Mouse (Mus musculus) embryonic facial prominence, embryonic 10.5 days (tissue): ENCODE data around the gene Ctnnd2. TPM values are rescaled to one million over a fixed set of nuclear protein-coding genes. Genes with fewer than 3 reads are reported as not detected.

Experiments
- DNase-seq: peaks from one replicate; pipeline ENCODE4 v3.0.0-alpha.2; 2017; ENCODE audit warnings: low spot score
- H3K27ac ChIP-seq: fragments of 300-500 bp; sonication (generic); replicated peaks from 2 replicates; pipeline ENCODE4 v1.5.1; 2016; ENCODE audit warnings: mild to moderate bottlenecking
- H3K27me3 ChIP-seq: fragments of 300-500 bp; sonication (generic); replicated peaks from 2 replicates; pipeline ENCODE4 v1.6.1; 2016; ENCODE audit warnings: low read depth, mild to moderate bottlenecking; ENCODE audit not compliant: poor library complexity, severe bottlenecking
- H3K36me3 ChIP-seq: fragments of 300-500 bp; sonication (generic); replicated peaks from 2 replicates; pipeline ENCODE4 v1.6.1; 2016; ENCODE audit warnings: mild to moderate bottlenecking, moderate library complexity
- H3K4me1 ChIP-seq: fragments of 300-500 bp; sonication (generic); 2 replicates; pipeline ENCODE4 v1.6.1; 2016
- H3K4me3 ChIP-seq: fragments of 300-500 bp; sonication (generic); 2 replicates; pipeline ENCODE4 v1.5.1; 2016; ENCODE audit warnings: mild to moderate bottlenecking, moderate library complexity
- H3K9me3 ChIP-seq: fragments of 300-500 bp; sonication (generic); 2 replicates; pipeline ENCODE4 v1.6.1; 2016; ENCODE audit warnings: mild to moderate bottlenecking
- WGBS: fragments of 180-500 bp; shearing (Covaris S2); methylation state at CpG from one replicate; pipeline ENCODE4 v1.1.7; 2016; 5-methylcytosine and 5-hydroxymethylcytosine counted together
- polyA plus RNA-seq: library from polyadenylated mRNA; unstranded; fragments of >200 nt; fragmentation: Nextera tagmentation; extraction: Ambion mirVana; gene quantifications from 2 replicates; pipeline ENCODE4 v1.2.1, GENCODE M21; 2016

Gene Ctnnd2
- polyA plus RNA-seq, 1 experiment from 2014 or later: 13.3 TPM

DNA sequence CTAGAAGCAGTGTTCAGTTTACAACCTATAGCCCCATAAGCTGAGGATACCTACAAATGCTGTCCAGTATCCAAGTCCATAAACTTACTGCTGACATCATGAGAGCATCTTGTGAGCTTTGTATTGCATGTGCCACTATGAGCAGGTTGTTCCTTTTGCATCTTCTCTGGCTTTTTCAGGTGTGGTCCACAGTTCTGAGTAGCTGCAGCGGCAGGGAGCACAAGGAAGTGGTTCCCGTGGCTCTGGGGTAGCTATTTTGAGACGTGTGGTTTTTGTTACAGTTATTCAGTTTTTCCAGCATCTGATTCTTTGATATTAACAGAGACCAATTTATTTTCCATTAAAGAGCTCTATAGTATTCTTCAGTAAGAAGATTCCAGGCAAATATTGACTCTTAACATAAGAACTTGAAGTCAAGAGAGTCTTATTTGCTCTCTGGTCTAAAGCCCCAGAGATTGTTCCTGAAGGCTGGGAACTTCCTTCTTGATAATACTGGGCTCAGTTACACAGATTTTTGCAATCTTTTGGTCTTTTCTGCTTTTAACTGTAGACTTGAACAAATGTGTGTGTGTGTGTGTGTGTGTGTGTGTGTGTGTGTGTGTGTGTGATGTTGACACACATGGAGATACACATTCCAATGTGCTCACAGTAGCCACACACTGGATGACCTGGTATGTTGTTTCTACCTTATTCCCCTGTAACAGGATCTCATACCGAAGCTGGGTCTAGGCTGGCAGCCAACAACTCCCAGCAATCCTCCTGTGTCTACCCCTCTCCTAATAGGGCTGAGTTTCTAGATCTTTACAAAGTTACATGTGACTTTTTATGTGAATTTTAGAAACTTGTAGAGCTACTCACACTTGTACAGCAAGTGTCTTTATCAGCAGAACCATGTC lies 514.1 kb downstream of the Ctnnd2 start:
- Histone ChIP-seq H3K36me3 (no peaks in the 10 kb centered on the region), H3K4me1 (no peaks in the 10 kb centered on the region), H3K27ac (no peak overlapping the region), H3K27me3 (no peaks in the 10 kb centered on the region), H3K4me3 (no peak overlapping the region), H3K9me3 (no peaks in the 10 kb centered on the region)
- DNase-seq: no peak
- 78% methylated on average over 4 of the region's 4 CpGs for WGBS

DNA sequence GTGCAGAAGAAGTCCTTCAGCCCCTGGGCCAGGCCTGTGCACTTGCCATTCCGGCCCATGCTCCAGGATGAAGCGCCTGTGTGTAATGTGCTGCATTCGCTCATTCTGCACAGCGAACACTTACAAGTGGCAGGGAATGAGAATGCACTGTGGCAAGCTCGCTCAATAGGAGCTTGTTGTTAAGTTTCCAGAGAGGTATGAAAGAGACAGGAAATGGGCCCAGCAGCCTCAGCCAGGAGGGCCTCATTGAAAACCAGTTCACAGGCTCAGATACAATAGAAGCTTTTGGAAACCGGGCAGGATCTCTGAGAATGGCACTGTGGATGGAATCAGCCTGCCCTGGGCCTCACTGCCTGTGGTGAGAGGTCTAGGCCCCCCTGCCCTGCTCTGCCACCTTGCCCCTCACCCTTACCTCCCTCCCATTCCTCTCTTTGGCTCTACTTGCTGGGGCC lies 521.4 kb downstream of the Ctnnd2 start:
- no peaks in the 10 kb centered on the region for H3K27me3 ChIP-seq
- H3K4me3 ChIP-seq: no peak overlapping the region
- no peak for DNase-seq
- H3K4me1 ChIP-seq: peaks cover 7% of the 10 kb centered on the region; the same call in 1 of the 2 replicates
- H3K36me3 ChIP-seq: no peaks in the 10 kb centered on the region
- no peaks in the 10 kb centered on the region for H3K9me3 ChIP-seq
- H3K27ac ChIP-seq: no peak overlapping the region
- 42% methylated on average over 6 of the region's 6 CpGs for WGBS

DNA sequence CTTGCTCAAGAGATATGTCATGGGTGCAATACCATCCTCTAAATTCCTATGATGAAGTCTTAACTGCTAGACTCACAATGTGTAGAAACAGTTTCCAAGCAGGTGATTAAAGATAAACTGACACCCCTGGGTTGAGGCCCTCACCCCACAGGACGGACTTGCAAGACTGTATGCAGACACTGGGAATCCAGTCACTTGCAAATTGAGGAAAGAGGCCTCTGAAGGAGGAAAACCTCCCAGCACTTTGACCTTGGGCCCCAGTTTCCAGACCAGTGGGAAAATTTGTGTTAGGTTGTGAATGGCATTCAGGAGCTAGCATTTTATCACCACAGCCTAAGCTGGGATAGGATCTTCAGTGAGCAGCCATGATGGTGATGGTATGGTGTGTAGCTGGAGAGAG lies 521.9 kb downstream of the Ctnnd2 start:
- Histone ChIP-seq H3K4me3 (no peak overlapping the region), H3K27me3 (no peaks in the 10 kb centered on the region), H3K27ac (no peak overlapping the region), H3K36me3 (no peaks in the 10 kb centered on the region), H3K9me3 (no peaks in the 10 kb centered on the region), H3K4me1 (peaks cover 7% of the 10 kb centered on the region; the same call in 1 of the 2 replicates)
- 66% methylated on average over 1 of the region's 1 CpGs for WGBS
- DNase-seq: no peak

DNA sequence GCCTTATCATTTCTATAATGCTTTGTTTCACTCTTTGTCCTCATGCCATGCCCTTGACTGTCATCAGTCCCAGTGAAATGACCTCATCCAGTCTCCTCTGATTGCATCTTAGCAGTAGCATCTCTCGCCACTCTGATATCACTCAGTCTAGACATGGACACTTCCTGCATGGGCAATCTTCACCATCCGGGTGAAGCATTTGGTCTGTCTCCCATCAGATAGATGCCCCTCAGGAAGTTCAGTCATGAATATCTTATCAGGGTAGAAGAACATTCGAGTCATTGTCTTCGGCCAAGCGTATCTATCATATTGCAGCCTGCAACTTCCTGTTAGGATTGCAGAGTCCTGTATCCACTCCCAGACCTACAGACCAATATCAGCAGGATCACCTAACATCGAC lies 523.5 kb downstream of the Ctnnd2 start:
- no peak overlapping the region for H3K4me3 ChIP-seq
- DNase-seq: no peak
- 93% methylated on average over 6 of the region's 6 CpGs for WGBS
- no peaks in the 10 kb centered on the region for H3K36me3 ChIP-seq
- no peaks in the 10 kb centered on the region for H3K9me3 ChIP-seq
- H3K27me3 ChIP-seq: no peaks in the 10 kb centered on the region
- peaks cover 7% of the 10 kb centered on the region; the same call in 1 of the 2 replicates for H3K4me1 ChIP-seq
- H3K27ac ChIP-seq: no peak overlapping the region

DNA sequence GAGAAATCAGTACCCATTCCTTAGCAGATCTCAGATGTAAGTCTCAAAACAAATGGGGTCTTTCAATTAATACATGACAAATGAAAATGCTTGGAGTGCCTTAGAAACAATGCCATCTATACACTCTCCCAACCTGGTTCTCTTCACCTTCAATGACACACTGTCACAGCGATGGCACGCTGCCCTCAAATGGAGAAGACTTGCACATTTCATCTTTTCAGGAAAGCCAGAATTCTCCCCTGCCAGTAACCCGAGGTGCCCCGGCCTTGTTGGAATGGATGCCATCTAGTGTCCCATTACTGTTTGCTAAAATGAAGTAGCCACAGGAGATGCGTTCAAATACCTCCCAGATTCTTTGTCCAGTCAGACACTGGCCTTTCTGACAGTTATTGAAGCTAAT lies 525.0 kb downstream of the Ctnnd2 start:
- Histone ChIP-seq H3K36me3 (no peaks in the 10 kb centered on the region), H3K4me1 (peaks cover 7% of the 10 kb centered on the region; the same call in 1 of the 2 replicates), H3K4me3 (no peak overlapping the region), H3K27ac (no peak overlapping the region), H3K27me3 (no peaks in the 10 kb centered on the region), H3K9me3 (no peaks in the 10 kb centered on the region)
- 76% methylated on average over 5 of the region's 5 CpGs for WGBS
- no peak for DNase-seq

DNA sequence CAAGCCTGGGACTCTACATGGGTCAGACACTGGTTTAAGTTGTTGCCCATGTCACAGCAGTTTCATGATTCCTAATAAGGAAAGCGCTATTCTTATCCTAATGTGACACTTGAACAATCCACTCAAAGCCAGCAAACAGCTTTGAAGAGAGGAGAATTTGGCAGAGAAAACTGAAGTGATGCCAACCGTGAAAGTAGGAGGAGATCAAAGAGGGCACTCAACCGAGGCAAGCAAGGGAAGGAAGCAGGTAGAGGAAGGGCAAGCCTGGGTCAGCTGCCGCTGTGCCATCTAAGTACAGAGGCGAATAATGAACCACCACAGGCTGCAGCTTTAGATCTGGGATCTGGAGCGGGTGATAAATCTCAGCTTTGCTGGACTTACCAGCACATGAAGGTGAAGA lies 528.4 kb downstream of the Ctnnd2 start:
- Histone ChIP-seq H3K9me3 (no peaks in the 10 kb centered on the region), H3K4me3 (no peak overlapping the region), H3K27me3 (no peaks in the 10 kb centered on the region), H3K36me3 (no peaks in the 10 kb centered on the region), H3K27ac (no peak overlapping the region), H3K4me1 (no peaks in the 10 kb centered on the region)
- DNase-seq: no peak
- WGBS: 74% methylated on average over 6 of the region's 6 CpGs

DNA sequence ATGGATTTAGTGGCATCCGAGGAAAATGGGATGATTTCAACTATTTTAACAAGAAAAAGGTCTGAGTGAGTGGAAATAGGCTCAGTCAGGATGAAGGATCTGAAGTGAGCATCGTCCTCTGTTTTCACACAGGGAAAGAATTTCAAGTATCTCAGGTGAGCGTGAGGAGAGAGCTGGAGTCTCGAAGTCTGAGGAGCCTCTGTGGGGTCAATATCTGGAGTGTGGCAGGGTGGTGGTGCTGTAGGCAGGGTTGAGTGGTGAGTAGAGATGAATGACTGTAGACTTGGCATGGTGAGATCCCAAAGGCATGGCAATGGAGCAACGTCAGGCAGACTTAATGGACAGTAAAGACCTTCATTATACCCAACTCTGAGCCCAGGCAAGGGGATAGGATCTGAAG lies 529.2 kb downstream of the Ctnnd2 start:
- Histone ChIP-seq H3K36me3 (no peaks in the 10 kb centered on the region), H3K9me3 (no peaks in the 10 kb centered on the region), H3K4me1 (no peaks in the 10 kb centered on the region), H3K27ac (no peak overlapping the region), H3K27me3 (no peaks in the 10 kb centered on the region), H3K4me3 (no peak overlapping the region)
- 88% methylated on average over 5 of the region's 5 CpGs for WGBS
- DNase-seq: no peak

DNA sequence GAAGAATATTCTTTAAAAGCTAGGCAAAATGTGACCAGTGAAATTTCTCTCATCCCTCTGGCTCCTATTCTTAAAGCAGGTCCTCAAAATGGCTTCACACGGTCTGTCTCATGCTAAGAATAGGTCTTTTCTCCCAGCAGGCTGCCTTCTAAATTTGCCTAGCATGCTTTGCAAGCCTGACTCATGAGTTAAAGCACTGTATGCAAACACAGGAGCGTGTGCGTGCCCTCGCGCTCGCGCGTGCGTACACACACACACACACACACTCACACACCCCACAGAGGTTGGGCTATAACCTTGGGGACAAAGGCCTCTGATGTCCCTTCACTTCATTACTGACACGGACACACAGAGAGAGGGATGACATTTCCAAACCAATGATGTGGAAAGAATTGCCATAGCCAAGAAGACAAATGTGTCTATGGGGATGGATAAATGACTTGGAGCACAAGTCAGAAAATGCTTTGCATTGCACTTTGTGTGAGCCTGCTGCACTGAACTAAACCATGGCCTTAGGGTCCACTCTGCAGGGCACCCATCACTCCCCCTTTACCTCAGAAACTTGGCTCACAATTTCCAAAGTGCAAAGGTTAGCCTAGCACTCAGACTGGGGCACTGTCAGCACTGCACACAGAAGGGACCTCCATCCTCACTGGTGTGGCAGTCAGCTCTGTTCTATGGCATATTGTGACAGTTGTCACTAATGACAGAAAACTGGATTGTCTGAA lies 536.8 kb downstream of the Ctnnd2 start:
- Histone ChIP-seq H3K27ac (no peak overlapping the region), H3K27me3 (no peaks in the 10 kb centered on the region), H3K36me3 (no peaks in the 10 kb centered on the region), H3K4me3 (no peak overlapping the region), H3K9me3 (no peaks in the 10 kb centered on the region), H3K4me1 (no peaks in the 10 kb centered on the region)
- 87% methylated on average over 10 of the region's 10 CpGs for WGBS
- no peak for DNase-seq

DNA sequence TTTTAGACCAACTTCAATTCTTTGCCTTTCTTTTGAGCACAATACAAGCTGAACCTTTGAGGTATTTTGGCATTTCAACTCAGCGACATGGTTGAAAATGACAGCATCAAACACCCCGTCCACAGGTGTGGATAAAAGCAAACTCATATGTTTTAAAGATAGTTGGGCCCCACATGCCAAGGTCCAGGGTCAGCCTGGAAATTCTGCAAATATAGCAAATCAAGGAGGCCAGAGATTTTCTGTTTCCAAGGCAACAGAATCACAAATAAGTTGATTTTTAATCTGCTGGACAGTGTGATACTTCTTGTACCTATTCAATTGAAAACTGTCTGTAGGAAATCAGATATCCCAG lies 537.3 kb downstream of the Ctnnd2 start:
- H3K4me1 ChIP-seq: no peaks in the 10 kb centered on the region
- 87% methylated on average over 2 of the region's 2 CpGs for WGBS

DNA sequence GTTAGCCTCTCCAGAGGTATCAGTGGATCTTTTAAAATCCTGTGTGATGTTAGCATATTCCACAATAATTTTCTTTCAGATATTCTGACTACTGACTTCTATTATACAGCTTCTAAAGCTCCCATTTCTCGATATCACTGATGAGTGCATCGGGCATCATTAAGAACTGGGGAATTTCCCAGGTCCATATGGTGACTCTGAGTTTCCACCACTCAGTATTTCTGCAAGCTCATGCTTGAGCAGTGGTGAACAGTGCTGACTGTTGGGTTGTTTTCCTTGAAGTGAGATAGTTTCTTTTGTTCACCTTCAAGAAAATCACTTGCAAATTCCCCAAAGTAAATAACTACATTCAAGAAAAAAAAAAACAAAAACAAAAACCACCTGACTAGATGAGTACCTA lies 542.4 kb downstream of the Ctnnd2 start:
- Histone ChIP-seq H3K27ac (no peak overlapping the region), H3K4me3 (no peak overlapping the region), H3K27me3 (no peaks in the 10 kb centered on the region), H3K36me3 (no peaks in the 10 kb centered on the region), H3K9me3 (no peaks in the 10 kb centered on the region), H3K4me1 (no peaks in the 10 kb centered on the region)
- no peak for DNase-seq
- 89% methylated on average over 2 of the region's 2 CpGs for WGBS

More for the DNA sequence above, 537.3 kb downstream of the Ctnnd2 start:
- no peaks in the 10 kb centered on the region for H3K9me3 ChIP-seq
- DNase-seq: no peak
- H3K27me3 ChIP-seq: no peaks in the 10 kb centered on the region
- no peaks in the 10 kb centered on the region for H3K36me3 ChIP-seq
- H3K27ac ChIP-seq: no peak overlapping the region
- H3K4me3 ChIP-seq: no peak overlapping the region

DNA sequence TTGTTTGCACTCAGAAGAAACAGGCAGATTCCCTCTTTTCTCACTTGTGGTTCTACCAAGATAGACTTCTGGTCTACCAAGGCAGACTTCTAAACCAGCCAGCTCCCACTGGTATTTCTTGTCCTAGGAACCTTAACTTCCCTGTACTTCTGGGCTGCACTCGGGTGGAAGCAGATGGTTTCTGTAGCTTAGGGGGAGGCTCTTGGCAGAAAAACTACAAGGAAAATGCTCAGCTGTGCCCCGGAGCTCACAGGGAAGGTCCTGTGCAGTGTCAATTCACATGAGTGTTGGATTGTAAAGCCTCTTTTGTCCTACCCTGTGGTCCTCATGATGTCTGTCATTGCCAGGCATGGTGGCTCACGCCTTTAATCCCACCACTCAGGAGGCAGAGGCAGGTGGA lies 546.4 kb downstream of the Ctnnd2 start:
- H3K36me3 ChIP-seq: no peaks in the 10 kb centered on the region
- no peak overlapping the region for H3K4me3 ChIP-seq
- WGBS: 90% methylated on average over 3 of the region's 3 CpGs
- no peaks in the 10 kb centered on the region for H3K9me3 ChIP-seq
- DNase-seq: no peak
- H3K4me1 ChIP-seq: no peaks in the 10 kb centered on the region
- H3K27me3 ChIP-seq: no peaks in the 10 kb centered on the region
- H3K27ac ChIP-seq: no peak overlapping the region

DNA sequence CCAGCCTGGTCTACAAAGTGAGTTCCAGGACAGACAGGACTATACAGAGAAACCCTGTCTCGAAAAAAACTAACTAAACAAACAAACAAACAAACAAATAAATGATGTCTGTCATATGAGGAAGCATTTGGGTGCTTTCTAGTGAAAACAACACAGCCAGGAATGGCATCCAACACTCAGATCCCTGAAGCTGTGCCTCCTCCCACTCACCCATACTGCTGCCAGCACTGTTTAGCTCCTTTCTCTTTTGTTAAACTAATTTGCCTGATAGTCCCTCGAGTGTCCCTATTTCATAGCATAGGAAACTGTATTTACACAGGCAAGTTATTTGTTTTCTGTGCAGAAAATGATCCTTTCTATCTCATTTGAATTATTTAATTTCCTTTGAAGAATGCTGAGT lies 546.8 kb downstream of the Ctnnd2 start:
- H3K4me3 ChIP-seq: no peak overlapping the region
- H3K27ac ChIP-seq: no peak overlapping the region
- H3K36me3 ChIP-seq: no peaks in the 10 kb centered on the region
- no peak for DNase-seq
- 69% methylated on average over 2 of the region's 2 CpGs for WGBS
- no peaks in the 10 kb centered on the region for H3K9me3 ChIP-seq
- H3K4me1 ChIP-seq: no peaks in the 10 kb centered on the region
- no peaks in the 10 kb centered on the region for H3K27me3 ChIP-seq

DNA sequence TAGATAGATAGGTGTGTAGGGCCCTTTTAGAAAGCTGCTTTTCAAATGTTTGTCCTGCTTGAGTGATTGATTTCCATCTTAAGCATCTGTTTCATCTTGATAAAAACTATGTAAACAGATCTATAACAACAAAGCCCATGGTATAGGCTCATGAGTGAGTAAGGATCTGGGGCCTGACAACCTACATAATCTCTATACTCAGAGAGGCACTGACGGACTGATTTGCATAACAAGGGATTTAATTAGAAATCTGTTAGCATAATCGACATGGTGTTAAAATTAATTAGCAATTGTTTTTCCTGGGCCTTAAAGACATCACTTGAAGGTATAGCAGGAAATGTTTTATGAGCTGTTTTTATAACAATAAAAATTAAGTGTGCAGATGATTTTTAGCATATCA lies 548.7 kb downstream of the Ctnnd2 start:
- H3K27ac ChIP-seq: no peak overlapping the region
- 67% methylated on average over 2 of the region's 2 CpGs for WGBS
- DNase-seq: no peak

More for the DNA sequence above, 548.7 kb downstream of the Ctnnd2 start:
- Histone ChIP-seq H3K27me3 (no peaks in the 10 kb centered on the region), H3K4me3 (no peak overlapping the region), H3K9me3 (no peaks in the 10 kb centered on the region), H3K4me1 (no peaks in the 10 kb centered on the region), H3K36me3 (no peaks in the 10 kb centered on the region)
